Mouse (Mus musculus): ENCODE measurements at regions not wholly inside any gene's neighbourhood (a gene's known extent, or its start where the extent isn't known, plus 50 kb on each side); places are given as distances from the start of the nearest gene placed in this dataset.

DNA sequence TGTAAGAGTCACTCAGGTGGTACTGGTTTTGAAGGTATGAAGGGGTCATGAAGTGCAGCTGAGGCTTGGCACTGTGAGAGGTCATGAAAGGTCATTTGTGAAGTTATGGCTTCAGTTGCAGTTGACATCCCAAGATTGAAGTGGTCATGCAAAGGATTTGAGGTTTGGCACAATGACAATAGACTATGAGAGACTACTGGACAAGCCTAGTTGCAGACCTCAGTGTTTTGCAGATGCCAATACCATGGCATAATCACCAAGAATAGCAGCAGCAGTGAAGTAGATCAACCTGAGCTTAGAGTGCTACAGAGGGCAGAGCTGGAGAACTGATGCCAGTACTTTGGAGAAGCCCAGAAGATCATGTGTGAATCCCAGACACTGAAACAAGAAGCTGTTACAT lies 765.4 kb upstream of the Kif18a start:
- in situ Hi-C loops (cut with MboI, MseI), result no loop called here

DNA sequence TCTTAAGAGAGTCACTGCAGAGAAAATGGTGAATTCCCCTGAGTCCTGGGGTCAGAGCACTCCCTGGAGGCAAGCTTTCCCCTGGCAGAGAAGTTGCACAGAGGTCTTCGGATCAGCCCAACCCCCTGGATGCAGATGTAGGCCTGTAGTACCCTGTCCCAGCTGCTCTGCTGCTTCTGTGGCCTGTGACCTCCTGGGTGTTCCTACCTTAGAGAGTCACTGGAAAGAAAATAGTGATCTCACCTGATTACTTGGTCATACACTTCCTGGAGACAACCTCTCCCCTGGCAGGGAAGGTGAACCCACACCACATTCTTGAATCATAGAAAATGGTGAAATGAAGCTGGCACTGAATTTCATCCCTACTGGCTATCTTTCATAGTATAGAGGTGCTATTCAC lies 751.1 kb upstream of the Kif18a start:
- in situ Hi-C loops (cut with MboI, MseI), result loop anchor here in 1 of 2 experiments (5.0 kb wide), 1 partner anchor 53 kb away; no protein-coding TSS in a partner anchor
